Mouse (Mus musculus): ENCODE data around the gene Tgif1. TPM values are rescaled to one million over a fixed set of nuclear protein-coding genes. Genes with fewer than 3 reads are reported as not detected.

The Tgif1 gene
- polyA plus RNA-seq, 1 experiment from 2014 or later = 19.6 TPM

- Histone ChIP-seq H3K4me2 (peak overlapping the region; percentile 98), H3K9ac (peak overlapping the region; percentile 85), H3K9me3 (replicated peaks) (no peaks in the 10 kb centered on the region), H3K27ac (peak overlapping the region; percentile 96), H3K4me3 (peak overlapping the region; percentile 83), H3K27me3 (no peaks in the 10 kb centered on the region), H3K36me3 (no peaks in the 10 kb centered on the region), H3K4me1 (replicated peaks) (peaks cover 16% of the 10 kb centered on the region)
- WGBS = under 1% methylated on average over 33 of the region's 33 CpGs
- no peak for ATAC-seq (replicated peaks; ENCODE audit: insufficient number of reproducible peaks, insufficient read depth, low FRiP score, low read depth)
These were observed 3.7 kb downstream of the Tgif1 start for GRCm38 (mm10) chr17:70849399-70850232.

- Histone ChIP-seq H3K4me3 (peak overlapping the region; percentile 83), H3K4me1 (replicated peaks) (peaks cover 11% of the 10 kb centered on the region), H3K36me3 (no peaks in the 10 kb centered on the region), H3K27ac (peak overlapping the region; percentile 96), H3K9ac (peak overlapping the region; percentile 85), H3K4me2 (peak overlapping the region; percentile 98), H3K27me3 (no peaks in the 10 kb centered on the region), H3K9me3 (replicated peaks) (no peaks in the 10 kb centered on the region)
- WGBS = under 1% methylated on average over 23 of the region's 23 CpGs
- peak; percentile 32; the same call in 1 of the 2 replicates for ATAC-seq (replicated peaks; ENCODE audit: insufficient number of reproducible peaks, insufficient read depth, low FRiP score, low read depth)
These were observed 4.6 kb downstream of the Tgif1 start for GRCm38 (mm10) chr17:70848511-70849398.

- H3K4me3 ChIP-seq = peak overlapping the region; percentile 83
- H3K9ac ChIP-seq = peak overlapping the region; percentile 85
- H3K4me1 ChIP-seq (replicated peaks) = peaks cover 11% of the 10 kb centered on the region
- peaks cover 1% of the 10 kb centered on the region; the same call in 1 of the 2 replicates for H3K36me3 ChIP-seq
- ATAC-seq (replicated peaks; ENCODE audit: insufficient number of reproducible peaks, insufficient read depth, low FRiP score, low read depth) = no peak
- H3K4me2 ChIP-seq = peak overlapping the region; percentile 98
- 4% methylated on average over 17 of the region's 17 CpGs for WGBS
- no peaks in the 10 kb centered on the region for H3K9me3 ChIP-seq (replicated peaks)
- no peaks in the 10 kb centered on the region for H3K27me3 ChIP-seq
- H3K27ac ChIP-seq = peak overlapping the region; percentile 96
These were observed 5.4 kb downstream of the Tgif1 start for GRCm38 (mm10) chr17:70847751-70848510.

- Histone ChIP-seq H3K27ac (no peak overlapping the region), H3K27me3 (no peaks in the 10 kb centered on the region), H3K4me3 (peak overlapping the region; percentile 21; the same call in 1 of the 2 replicates), H3K4me1 (replicated peaks) (peaks cover 11% of the 10 kb centered on the region), H3K36me3 (peaks cover 5% of the 10 kb centered on the region), H3K9ac (no peak overlapping the region), H3K4me2 (peak overlapping the region; percentile 98), H3K9me3 (replicated peaks) (no peaks in the 10 kb centered on the region)
- 5% methylated on average over 4 of the region's 4 CpGs for WGBS
- no peak for ATAC-seq (replicated peaks; ENCODE audit: insufficient number of reproducible peaks, insufficient read depth, low FRiP score, low read depth)
These were observed 6.3 kb downstream of the Tgif1 start for GRCm38 (mm10) chr17:70847086-70847485.

GRCm38 (mm10) chr17:70846111-70846644, 7.2 kb downstream of the Tgif1 start:
- Histone ChIP-seq H3K4me1 (replicated peaks) (peaks cover 11% of the 10 kb centered on the region), H3K4me3 (no peak overlapping the region), H3K27ac (no peak overlapping the region), H3K9ac (no peak overlapping the region), H3K27me3 (no peaks in the 10 kb centered on the region), H3K36me3 (peaks cover 5% of the 10 kb centered on the region), H3K9me3 (replicated peaks) (no peaks in the 10 kb centered on the region), H3K4me2 (no peak overlapping the region)
- ATAC-seq (replicated peaks; ENCODE audit: insufficient number of reproducible peaks, insufficient read depth, low FRiP score, low read depth) = no peak
- WGBS = 70% methylated on average over 8 of the region's 8 CpGs

- Histone ChIP-seq H3K27ac (no peak overlapping the region), H3K36me3 (peaks cover 5% of the 10 kb centered on the region), H3K4me3 (no peak overlapping the region), H3K27me3 (no peaks in the 10 kb centered on the region), H3K4me1 (replicated peaks) (peaks cover 11% of the 10 kb centered on the region), H3K4me2 (no peak overlapping the region), H3K9ac (no peak overlapping the region), H3K9me3 (replicated peaks) (no peaks in the 10 kb centered on the region)
- 85% methylated on average over 2 of the region's 2 CpGs for WGBS
- no peak for ATAC-seq (replicated peaks; ENCODE audit: insufficient number of reproducible peaks, insufficient read depth, low FRiP score, low read depth)
These were observed 7.8 kb downstream of the Tgif1 start for GRCm38 (mm10) chr17:70845543-70845942.

- Histone ChIP-seq H3K27me3 (no peaks in the 10 kb centered on the region), H3K9ac (no peak overlapping the region), H3K4me2 (no peak overlapping the region), H3K36me3 (peaks cover 5% of the 10 kb centered on the region), H3K4me3 (no peak overlapping the region), H3K9me3 (replicated peaks) (no peaks in the 10 kb centered on the region), H3K4me1 (replicated peaks) (peaks cover 11% of the 10 kb centered on the region), H3K27ac (no peak overlapping the region)
- no peak for ATAC-seq (replicated peaks; ENCODE audit: insufficient number of reproducible peaks, insufficient read depth, low FRiP score, low read depth)
- WGBS = 58% methylated on average over 10 of the region's 10 CpGs
These were observed 8.4 kb downstream of the Tgif1 start for GRCm38 (mm10) chr17:70844971-70845370.

GRCm38 (mm10) chr17:70843252-70843651, 10.1 kb downstream of the Tgif1 start:
- no peak overlapping the region for H3K27ac ChIP-seq
- WGBS = 89% methylated on average over 4 of the region's 4 CpGs

GRCm38 (mm10) chr17:70838533-70838932, 14.8 kb downstream of the Tgif1 start:
- Histone ChIP-seq H3K4me3 (no peak overlapping the region), H3K27ac (no peak overlapping the region), H3K9ac (no peak overlapping the region), H3K9me3 (replicated peaks) (no peaks in the 10 kb centered on the region), H3K27me3 (peaks cover 2% of the 10 kb centered on the region; the same call in 1 of the 2 replicates), H3K4me1 (replicated peaks) (peaks cover 13% of the 10 kb centered on the region), H3K4me2 (no peak overlapping the region), H3K36me3 (peaks cover 5% of the 10 kb centered on the region)
- ATAC-seq (replicated peaks; ENCODE audit: insufficient number of reproducible peaks, insufficient read depth, low FRiP score, low read depth) = no peak
- 76% methylated on average over 5 of the region's 5 CpGs for WGBS

More at GRCm38 (mm10) chr17:70843252-70843651, 10.1 kb downstream of the Tgif1 start:
- Histone ChIP-seq H3K9ac (no peak overlapping the region), H3K4me3 (no peak overlapping the region), H3K4me1 (replicated peaks) (peaks cover 11% of the 10 kb centered on the region), H3K36me3 (peaks cover 5% of the 10 kb centered on the region), H3K4me2 (no peak overlapping the region), H3K27me3 (no peaks in the 10 kb centered on the region), H3K9me3 (replicated peaks) (no peaks in the 10 kb centered on the region)
- no peak for ATAC-seq (replicated peaks; ENCODE audit: insufficient number of reproducible peaks, insufficient read depth, low FRiP score, low read depth)

- WGBS = 74% methylated on average over 7 of the region's 7 CpGs
- Histone ChIP-seq H3K27me3 (peaks cover 5% of the 10 kb centered on the region; the same call in 1 of the 2 replicates), H3K27ac (no peak overlapping the region), H3K4me2 (no peak overlapping the region), H3K4me3 (no peak overlapping the region), H3K4me1 (replicated peaks) (peaks cover 13% of the 10 kb centered on the region), H3K9me3 (replicated peaks) (no peaks in the 10 kb centered on the region), H3K9ac (no peak overlapping the region), H3K36me3 (peaks cover 5% of the 10 kb centered on the region)
- ATAC-seq (replicated peaks; ENCODE audit: insufficient number of reproducible peaks, insufficient read depth, low FRiP score, low read depth) = no peak
These were observed 15.3 kb downstream of the Tgif1 start for GRCm38 (mm10) chr17:70838031-70838430.

Data from heart, embryonic 15.5 days (tissue).